Mouse (Mus musculus) hindbrain, embryonic 13.5 days (tissue): ENCODE results near the gene Ints6. TPM values are rescaled to one million over a fixed set of nuclear protein-coding genes. Genes with fewer than 3 reads are reported as not detected.

Experiments
- ATAC-seq: fragments of 200-750 bp; cut with Nextera tagmentation; 2 replicates; pipeline ENCODE4 v1.8.0; 2017; ENCODE audit warnings: moderate TSS enrichment; ENCODE audit not compliant: low FRiP score
- H3K27ac ChIP-seq: fragments of 300-500 bp; sonication (generic); 2 replicates; pipeline ENCODE4 v1.5.1; 2015; ENCODE audit warnings: inconsistent platforms, mild to moderate bottlenecking, moderate library complexity
- H3K27me3 ChIP-seq: fragments of 300-500 bp; sonication (generic); 2 replicates; pipeline ENCODE4 v1.6.1; 2015; ENCODE audit warnings: mild to moderate bottlenecking, inconsistent platforms
- H3K36me3 ChIP-seq: fragments of 300-500 bp; sonication (generic); 2 replicates; pipeline ENCODE4 v1.6.1; 2015; ENCODE audit warnings: mild to moderate bottlenecking, inconsistent platforms
- H3K4me1 ChIP-seq: fragments of 300-500 bp; sonication (generic); replicated peaks from 2 replicates; pipeline ENCODE4 v1.6.1; 2015; ENCODE audit warnings: inconsistent platforms
- H3K4me2 ChIP-seq: fragments of 300-500 bp; sonication (generic); 2 replicates; pipeline ENCODE4 v1.6.1; 2015; ENCODE audit warnings: inconsistent platforms, mild to moderate bottlenecking, moderate library complexity
- H3K4me3 ChIP-seq: fragments of 300-500 bp; sonication (generic); 2 replicates; pipeline ENCODE4 v1.5.1; 2015; ENCODE audit warnings: mild to moderate bottlenecking, inconsistent platforms
- H3K9ac ChIP-seq: fragments of 300-500 bp; sonication (generic); 2 replicates; pipeline ENCODE4 v1.6.1; 2015; ENCODE audit warnings: mild to moderate bottlenecking, inconsistent platforms
- H3K9me3 ChIP-seq: fragments of 300-500 bp; sonication (generic); 2 replicates; pipeline ENCODE4 v1.6.1; 2016; ENCODE audit warnings: inconsistent platforms
- WGBS: fragments of 180-500 bp; shearing (Covaris S2); methylation state at CpG from one replicate; pipeline ENCODE4 v1.1.7; 2015; 5-methylcytosine and 5-hydroxymethylcytosine counted together
- polyA plus RNA-seq: library from polyadenylated mRNA; unstranded; fragments of >200 nt; fragmentation: Nextera tagmentation; extraction: Ambion mirVana; gene quantifications from 2 replicates; pipeline ENCODE4 v1.2.1, GENCODE M21; 2015

Ints6 gene
- 13.7 and 19.6 TPM in 2 replicates for polyA plus RNA-seq

- H3K27me3 ChIP-seq: no peaks in the 10 kb centered on the region
- peak within 1 kb of the TSS; percentile 98 for H3K9ac ChIP-seq
- H3K27ac ChIP-seq: peak within 1 kb of the TSS; percentile 99
- H3K4me2 ChIP-seq: peak within 1 kb of the TSS; percentile 89
- peak; percentile 96 for ATAC-seq
- H3K4me3 ChIP-seq: peak within 1 kb of the TSS; percentile 95
- H3K4me1 ChIP-seq: peaks cover 15% of the 10 kb centered on the region
- H3K36me3 ChIP-seq: peaks cover 10% of the 10 kb centered on the region
- H3K9me3 ChIP-seq: no peaks in the 10 kb centered on the region
- under 1% methylated on average over 72 of the region's 72 CpGs for WGBS
These were observed at the start of gene Ints6 for GRCm38 (mm10) chr14:62761036-62761881. TSS of gene Ints6 (minus strand) at chr14:62761169.

GRCm38 (mm10) chr14:62808661-62809523 lies 47.9 kb upstream of the Ints6 start:
- H3K36me3 ChIP-seq: no peaks in the 10 kb centered on the region
- no peak overlapping the region for H3K4me2 ChIP-seq
- no peak overlapping the region for H3K27ac ChIP-seq
- no peak overlapping the region for H3K9ac ChIP-seq
- H3K4me1 ChIP-seq: no peaks in the 10 kb centered on the region
- ATAC-seq: no peak
- no peaks in the 10 kb centered on the region for H3K27me3 ChIP-seq
- H3K9me3 ChIP-seq: no peaks in the 10 kb centered on the region
- WGBS: 69% methylated on average over 7 of the region's 7 CpGs
- no peak overlapping the region for H3K4me3 ChIP-seq

- no peaks in the 10 kb centered on the region for H3K36me3 ChIP-seq
- 71% methylated on average over 3 of the region's 3 CpGs for WGBS
- H3K9me3 ChIP-seq: no peaks in the 10 kb centered on the region
- H3K27ac ChIP-seq: no peak overlapping the region
- no peaks in the 10 kb centered on the region for H3K27me3 ChIP-seq
- H3K4me1 ChIP-seq: no peaks in the 10 kb centered on the region
- no peak overlapping the region for H3K4me2 ChIP-seq
- ATAC-seq: no peak
- H3K9ac ChIP-seq: no peak overlapping the region
- H3K4me3 ChIP-seq: no peak overlapping the region
These were observed 46.0 kb upstream of the Ints6 start for GRCm38 (mm10) chr14:62806921-62807320.

GRCm38 (mm10) chr14:62803204-62803603 lies 42.2 kb upstream of the Ints6 start:
- no peaks in the 10 kb centered on the region for H3K9me3 ChIP-seq
- 71% methylated on average over 5 of the region's 5 CpGs for WGBS
- ATAC-seq: no peak
- H3K27me3 ChIP-seq: no peaks in the 10 kb centered on the region
- H3K4me1 ChIP-seq: peaks cover 3% of the 10 kb centered on the region; the same call in 1 of the 2 replicates
- no peak overlapping the region for H3K27ac ChIP-seq
- no peak overlapping the region for H3K9ac ChIP-seq
- H3K4me3 ChIP-seq: no peak overlapping the region
- no peak overlapping the region for H3K4me2 ChIP-seq
- no peaks in the 10 kb centered on the region for H3K36me3 ChIP-seq

GRCm38 (mm10) chr14:62800791-62801190 lies 39.8 kb upstream of the Ints6 start:
- WGBS: 85% methylated on average over 3 of the region's 3 CpGs
- Histone ChIP-seq H3K27ac (no peak overlapping the region), H3K27me3 (no peaks in the 10 kb centered on the region), H3K4me3 (no peak overlapping the region), H3K36me3 (no peaks in the 10 kb centered on the region), H3K9ac (no peak overlapping the region), H3K4me1 (peaks cover 8% of the 10 kb centered on the region; the same call in 1 of the 2 replicates), H3K4me2 (no peak overlapping the region), H3K9me3 (no peaks in the 10 kb centered on the region)
- no peak for ATAC-seq

- WGBS: 2% methylated on average over 4 of the region's 4 CpGs
- no peaks in the 10 kb centered on the region for H3K9me3 ChIP-seq
- H3K4me2 ChIP-seq: peak overlapping the region; percentile 18; the same call in 1 of the 2 replicates
These were observed 37.7 kb upstream of the Ints6 start for GRCm38 (mm10) chr14:62798608-62799101.

GRCm38 (mm10) chr14:62795719-62796118 lies 34.8 kb upstream of the Ints6 start:
- Histone ChIP-seq H3K4me2 (no peak overlapping the region), H3K4me1 (peaks cover 8% of the 10 kb centered on the region; the same call in 1 of the 2 replicates), H3K27me3 (no peaks in the 10 kb centered on the region), H3K9me3 (no peaks in the 10 kb centered on the region), H3K27ac (no peak overlapping the region), H3K9ac (no peak overlapping the region), H3K4me3 (no peak overlapping the region), H3K36me3 (no peaks in the 10 kb centered on the region)
- no peak for ATAC-seq
- 86% methylated on average over 7 of the region's 7 CpGs for WGBS

More at GRCm38 (mm10) chr14:62798608-62799101, 37.7 kb upstream of the Ints6 start:
- no peak overlapping the region for H3K9ac ChIP-seq
- H3K27me3 ChIP-seq: no peaks in the 10 kb centered on the region
- peaks cover 8% of the 10 kb centered on the region; the same call in 1 of the 2 replicates for H3K4me1 ChIP-seq
- no peak for ATAC-seq
- H3K36me3 ChIP-seq: no peaks in the 10 kb centered on the region
- H3K27ac ChIP-seq: no peak overlapping the region
- H3K4me3 ChIP-seq: no peak overlapping the region

GRCm38 (mm10) chr14:62789282-62789681 lies 28.3 kb upstream of the Ints6 start:
- Histone ChIP-seq H3K36me3 (no peaks in the 10 kb centered on the region), H3K4me1 (no peaks in the 10 kb centered on the region), H3K4me3 (no peak overlapping the region), H3K9ac (no peak overlapping the region), H3K27ac (no peak overlapping the region), H3K9me3 (no peaks in the 10 kb centered on the region), H3K4me2 (no peak overlapping the region), H3K27me3 (no peaks in the 10 kb centered on the region)
- 65% methylated on average over 4 of the region's 4 CpGs for WGBS
- ATAC-seq: no peak

GRCm38 (mm10) chr14:62782981-62783380 lies 22.0 kb upstream of the Ints6 start:
- ATAC-seq: no peak
- Histone ChIP-seq H3K4me3 (no peak overlapping the region), H3K9me3 (no peaks in the 10 kb centered on the region), H3K9ac (no peak overlapping the region), H3K27ac (no peak overlapping the region), H3K4me2 (no peak overlapping the region), H3K27me3 (no peaks in the 10 kb centered on the region), H3K4me1 (no peaks in the 10 kb centered on the region), H3K36me3 (no peaks in the 10 kb centered on the region)
- 84% methylated on average over 5 of the region's 5 CpGs for WGBS

GRCm38 (mm10) chr14:62780520-62781316 lies 19.7 kb upstream of the Ints6 start:
- WGBS: 88% methylated on average over 9 of the region's 9 CpGs
- H3K36me3 ChIP-seq: no peaks in the 10 kb centered on the region

GRCm38 (mm10) chr14:62778095-62778494 lies 17.1 kb upstream of the Ints6 start:
- no peak overlapping the region for H3K4me2 ChIP-seq
- H3K9me3 ChIP-seq: no peaks in the 10 kb centered on the region
- no peaks in the 10 kb centered on the region for H3K27me3 ChIP-seq
- H3K9ac ChIP-seq: no peak overlapping the region
- H3K4me3 ChIP-seq: no peak overlapping the region
- no peaks in the 10 kb centered on the region for H3K36me3 ChIP-seq
- no peak overlapping the region for H3K27ac ChIP-seq
- ATAC-seq: no peak
- WGBS: 94% methylated on average over 9 of the region's 9 CpGs
- H3K4me1 ChIP-seq: no peaks in the 10 kb centered on the region

More at GRCm38 (mm10) chr14:62780520-62781316, 19.7 kb upstream of the Ints6 start:
- Histone ChIP-seq H3K9ac (no peak overlapping the region), H3K9me3 (no peaks in the 10 kb centered on the region), H3K4me2 (no peak overlapping the region), H3K27me3 (no peaks in the 10 kb centered on the region), H3K27ac (no peak overlapping the region), H3K4me1 (no peaks in the 10 kb centered on the region), H3K4me3 (no peak overlapping the region)
- no peak for ATAC-seq
